Mouse (Mus musculus) embryonic facial prominence, embryonic 11.5 days (tissue): ENCODE data around the gene Mapk10. TPM values are rescaled to one million over a fixed set of nuclear protein-coding genes. Genes with fewer than 3 reads are reported as not detected.

Experiments used
- ATAC-seq: fragments of 200-750 bp; cut with Nextera tagmentation; replicated peaks from 2 replicates; pipeline ENCODE4 v1.8.0; 2017; ENCODE audit warnings: low read depth; ENCODE audit not compliant: insufficient number of reproducible peaks, low FRiP score, low TSS enrichment
- DNase-seq: peaks from one replicate; pipeline ENCODE4 v3.0.0-alpha.2; 2015; ENCODE audit warnings: low spot score
- H3K27ac ChIP-seq: fragments of 300-500 bp; sonication (generic); replicated peaks from 2 replicates; pipeline ENCODE4 v1.5.1; 2014; ENCODE audit warnings: mild to moderate bottlenecking, low read depth, low read length, control low read depth
- H3K27me3 ChIP-seq: fragments of 300-500 bp; sonication (generic); 2 replicates; pipeline ENCODE4 v1.6.1; 2014; ENCODE audit warnings: mild to moderate bottlenecking, low read length, moderate library complexity, mixed read lengths; ENCODE audit not compliant: control insufficient read depth, insufficient read depth
- H3K36me3 ChIP-seq: fragments of 300-500 bp; sonication (generic); replicated peaks from 2 replicates; pipeline ENCODE4 v1.6.1; 2014; ENCODE audit warnings: low read depth, mild to moderate bottlenecking, low read length, moderate library complexity, mixed read lengths; ENCODE audit not compliant: control insufficient read depth, insufficient read depth
- H3K4me1 ChIP-seq: fragments of 300-500 bp; sonication (generic); 2 replicates; pipeline ENCODE4 v1.6.1; 2014; ENCODE audit warnings: low read length, mixed read lengths; ENCODE audit not compliant: control insufficient read depth, insufficient read depth
- H3K4me2 ChIP-seq: fragments of 300-500 bp; sonication (generic); 2 replicates; pipeline ENCODE4 v1.6.1; 2014; ENCODE audit warnings: low read depth, mild to moderate bottlenecking, control low read depth, low read length, moderate library complexity
- H3K4me3 ChIP-seq: fragments of 300-500 bp; sonication (generic); 2 replicates; pipeline ENCODE4 v1.5.1; 2014; ENCODE audit warnings: low read depth, low read length, control low read depth
- H3K9ac ChIP-seq: fragments of 300-500 bp; sonication (generic); replicated peaks from 2 replicates; pipeline ENCODE4 v1.6.1; 2014; ENCODE audit warnings: mild to moderate bottlenecking, control low read depth, low read length
- H3K9me3 ChIP-seq: fragments of 300-500 bp; sonication (generic); replicated peaks from 2 replicates; pipeline ENCODE4 v1.6.1; 2016; ENCODE audit warnings: mild to moderate bottlenecking, low read length, inconsistent platforms, mixed read lengths; ENCODE audit not compliant: control insufficient read depth
- WGBS: fragments of 180-500 bp; shearing (Covaris S2); extraction: QIAGEN DNeasy Blood & Tissue Kit; methylation state at CpG from one replicate; pipeline ENCODE4 v1.1.7; 2014; 5-methylcytosine and 5-hydroxymethylcytosine counted together
- polyA plus RNA-seq: library from polyadenylated mRNA; unstranded; fragments of >200 nt; fragmentation: Nextera tagmentation; extraction: Ambion mirVana; gene quantifications from 2 replicates; pipeline ENCODE4 v1.2.1, GENCODE M21; 2014

Mapk10 gene
- polyA plus RNA-seq, 1 experiment from 2014 or later, result 11.9 TPM

DNA sequence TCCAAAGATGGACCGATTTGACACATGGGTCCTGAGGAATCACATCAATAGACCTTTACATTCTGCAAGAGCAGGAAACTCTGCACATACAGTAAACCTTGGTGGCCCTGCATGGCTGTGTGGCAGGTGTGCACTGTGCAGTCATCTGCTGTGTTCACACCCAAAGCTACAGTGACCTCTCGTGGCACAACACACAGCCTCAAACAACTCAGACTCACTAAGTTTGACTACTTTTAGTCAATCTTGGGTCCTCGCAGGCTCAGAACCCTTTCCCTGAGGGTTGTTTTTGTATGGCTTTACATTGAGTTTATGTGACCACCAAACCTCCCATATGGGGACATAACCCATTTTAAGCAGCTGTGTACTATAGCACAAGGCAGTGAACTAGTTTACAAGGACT lies 47.1 kb downstream of the Mapk10 start:
- DNase-seq, result no peak
- Histone ChIP-seq H3K9ac (no peak overlapping the region), H3K27ac (no peak overlapping the region), H3K4me2 (no peak overlapping the region), H3K4me3 (no peak overlapping the region), H3K9me3 (no peaks in the 10 kb centered on the region), H3K36me3 (no peaks in the 10 kb centered on the region), H3K4me1 (no peaks in the 10 kb centered on the region), H3K27me3 (no peaks in the 10 kb centered on the region)
- no peak for ATAC-seq
- WGBS, result 90% methylated on average over 3 of the region's 3 CpGs

GRCm38 (mm10) chr5:103161574-103161973 lies 49.6 kb downstream of the Mapk10 start:
- H3K27ac ChIP-seq, result no peak overlapping the region
- ATAC-seq, result no peak
- no peak for DNase-seq
- H3K4me3 ChIP-seq, result no peak overlapping the region
- H3K9me3 ChIP-seq, result no peaks in the 10 kb centered on the region
- no peaks in the 10 kb centered on the region for H3K27me3 ChIP-seq
- H3K36me3 ChIP-seq, result no peaks in the 10 kb centered on the region
- 59% methylated on average over 3 of the region's 3 CpGs for WGBS
- H3K4me1 ChIP-seq, result no peaks in the 10 kb centered on the region
- H3K4me2 ChIP-seq, result no peak overlapping the region
- no peak overlapping the region for H3K9ac ChIP-seq

GRCm38 (mm10) chr5:103161196-103161540 lies 50.0 kb downstream of the Mapk10 start:
- peak; percentile 55; the same call in 1 of the 2 replicates for ATAC-seq
- H3K27ac ChIP-seq, result no peak overlapping the region
- H3K9me3 ChIP-seq, result no peaks in the 10 kb centered on the region
- no peaks in the 10 kb centered on the region for H3K36me3 ChIP-seq
- no peak overlapping the region for H3K9ac ChIP-seq
- no peak overlapping the region for H3K4me2 ChIP-seq
- no peaks in the 10 kb centered on the region for H3K4me1 ChIP-seq
- no peak overlapping the region for H3K4me3 ChIP-seq
- WGBS, result 33% methylated on average over 1 of the region's 1 CpGs
- peak; percentile 33 for DNase-seq
- H3K27me3 ChIP-seq, result no peaks in the 10 kb centered on the region

- Histone ChIP-seq H3K27me3 (no peaks in the 10 kb centered on the region), H3K4me1 (no peaks in the 10 kb centered on the region), H3K27ac (no peak overlapping the region), H3K9me3 (no peaks in the 10 kb centered on the region), H3K4me2 (no peak overlapping the region), H3K4me3 (no peak overlapping the region), H3K9ac (no peak overlapping the region), H3K36me3 (no peaks in the 10 kb centered on the region)
- peak; percentile 83; the same call in 1 of the 2 replicates for ATAC-seq
- WGBS, result 68% methylated on average over 8 of the region's 8 CpGs
- DNase-seq, result no peak
These were observed 50.6 kb downstream of the Mapk10 start for GRCm38 (mm10) chr5:103160314-103161195.

DNA sequence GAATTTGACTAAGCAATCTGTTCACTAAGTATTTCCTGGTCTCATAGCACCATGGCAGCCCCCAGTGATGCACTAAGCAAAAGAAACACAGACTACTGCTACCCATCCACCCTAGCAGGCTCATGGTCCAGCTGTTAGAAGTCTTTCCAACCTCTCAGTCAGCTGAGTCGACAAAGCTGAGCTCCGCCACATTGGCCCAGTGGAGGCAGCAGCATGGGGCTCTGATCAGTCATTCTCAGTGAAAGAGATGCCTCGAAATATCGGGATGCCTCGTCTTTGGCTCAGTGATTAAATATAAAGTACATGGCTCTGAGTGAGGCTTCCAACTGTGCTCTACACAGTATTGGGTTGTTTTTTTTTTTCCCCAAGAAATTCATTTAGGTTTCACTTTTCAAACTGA lies 70.2 kb downstream of the Mapk10 start:
- Histone ChIP-seq H3K4me3 (no peak overlapping the region), H3K36me3 (no peaks in the 10 kb centered on the region), H3K9me3 (no peaks in the 10 kb centered on the region), H3K27ac (no peak overlapping the region), H3K4me2 (no peak overlapping the region), H3K4me1 (no peaks in the 10 kb centered on the region), H3K9ac (no peak overlapping the region), H3K27me3 (no peaks in the 10 kb centered on the region)
- DNase-seq (no peak), ATAC-seq (no peak)
- 75% methylated on average over 5 of the region's 5 CpGs for WGBS

GRCm38 (mm10) chr5:103134839-103135238 lies 76.3 kb downstream of the Mapk10 start:
- Histone ChIP-seq H3K4me1 (no peaks in the 10 kb centered on the region), H3K36me3 (no peaks in the 10 kb centered on the region; the same call in 1 of the 2 replicates), H3K9me3 (no peaks in the 10 kb centered on the region), H3K27ac (no peak overlapping the region), H3K9ac (no peak overlapping the region), H3K4me2 (no peak overlapping the region), H3K4me3 (no peak overlapping the region), H3K27me3 (no peaks in the 10 kb centered on the region)
- DNase-seq (no peak), ATAC-seq (no peak)
- 87% methylated on average over 9 of the region's 9 CpGs for WGBS

GRCm38 (mm10) chr5:103133626-103134025 lies 77.5 kb downstream of the Mapk10 start:
- 80% methylated on average over 9 of the region's 9 CpGs for WGBS
- Histone ChIP-seq H3K36me3 (no peaks in the 10 kb centered on the region; the same call in 1 of the 2 replicates), H3K4me3 (no peak overlapping the region), H3K9ac (no peak overlapping the region), H3K9me3 (no peaks in the 10 kb centered on the region), H3K27me3 (no peaks in the 10 kb centered on the region), H3K4me2 (no peak overlapping the region), H3K4me1 (no peaks in the 10 kb centered on the region), H3K27ac (no peak overlapping the region)
- no peak for DNase-seq
- ATAC-seq, result no peak

DNA sequence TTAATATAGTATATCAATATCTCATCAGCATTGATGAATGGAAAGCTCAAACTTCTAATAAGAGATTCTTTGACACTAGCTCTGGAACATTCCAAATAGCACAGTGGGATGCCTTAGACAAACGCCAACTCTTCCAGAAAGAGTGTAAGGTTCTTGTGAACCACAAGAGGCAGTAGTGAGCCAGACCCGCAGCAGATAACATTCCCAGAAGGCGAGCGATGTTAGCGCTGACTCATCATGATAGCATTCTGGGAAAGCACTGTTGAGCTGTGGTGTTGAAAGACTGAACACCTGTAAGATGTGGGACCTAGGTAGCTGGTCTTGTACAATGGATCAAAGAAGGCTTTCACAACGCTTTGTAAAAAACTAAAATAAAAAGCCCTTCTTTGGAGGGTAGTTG lies 78.3 kb downstream of the Mapk10 start:
- Histone ChIP-seq H3K4me2 (no peak overlapping the region), H3K27me3 (no peaks in the 10 kb centered on the region), H3K9ac (no peak overlapping the region), H3K4me3 (no peak overlapping the region), H3K36me3 (no peaks in the 10 kb centered on the region; the same call in 1 of the 2 replicates), H3K4me1 (no peaks in the 10 kb centered on the region), H3K9me3 (no peaks in the 10 kb centered on the region), H3K27ac (no peak overlapping the region)
- ATAC-seq (no peak), DNase-seq (no peak)
- WGBS, result 72% methylated on average over 6 of the region's 6 CpGs
